Mouse (Mus musculus): ENCODE data around the gene Lrrc75b.

The Lrrc75b gene

GRCm38 (mm10) chr10:75559676-75560548 lies at the start of gene Lrrc75b:
Gene Lrrc75b, minus strand, starts transcription at chr10:75560330.
- peak; percentile 28 for DNase-seq (ENCODE audit: low spot score)

GRCm38 (mm10) chr10:75608975-75609374 lies 48.8 kb upstream of the Lrrc75b start:
- DNase-seq (ENCODE audit: low spot score): no peak

- DNase-seq (ENCODE audit: low spot score): no peak
Observed at GRCm38 (mm10) chr10:75607253-75607652, 47.1 kb upstream of the Lrrc75b start.

GRCm38 (mm10) chr10:75605162-75605846 lies 45.2 kb upstream of the Lrrc75b start:
- no peak for DNase-seq (ENCODE audit: low spot score)

- DNase-seq (ENCODE audit: low spot score): no peak
Observed at GRCm38 (mm10) chr10:75600189-75600730, 40.1 kb upstream of the Lrrc75b start.

- DNase-seq (ENCODE audit: low spot score): no peak
Observed at GRCm38 (mm10) chr10:75595981-75596380, 35.9 kb upstream of the Lrrc75b start.

- no peak for DNase-seq (ENCODE audit: low spot score)
Observed at GRCm38 (mm10) chr10:75592585-75592984, 32.5 kb upstream of the Lrrc75b start.

- DNase-seq (ENCODE audit: low spot score): peak; percentile 91
Observed at GRCm38 (mm10) chr10:75591211-75591894, 31.2 kb upstream of the Lrrc75b start.

GRCm38 (mm10) chr10:75589651-75590050 lies 29.5 kb upstream of the Lrrc75b start:
- DNase-seq (ENCODE audit: low spot score): no peak

- no peak for DNase-seq (ENCODE audit: low spot score)
Observed at GRCm38 (mm10) chr10:75589129-75589528, 29.0 kb upstream of the Lrrc75b start, which contains the start of gene Ggt5. Gene Ggt5, plus strand, starts transcription at chr10:75589340.

GRCm38 (mm10) chr10:75588336-75588735 lies 28.2 kb upstream of the Lrrc75b start:
- peak; percentile 51 for DNase-seq (ENCODE audit: low spot score)

GRCm38 (mm10) chr10:75587781-75588180 lies 27.7 kb upstream of the Lrrc75b start:
- DNase-seq (ENCODE audit: low spot score): no peak

GRCm38 (mm10) chr10:75586553-75586879 lies 26.4 kb upstream of the Lrrc75b start:
- DNase-seq (ENCODE audit: low spot score): no peak

- peak; percentile 87 for DNase-seq (ENCODE audit: low spot score)
Observed at GRCm38 (mm10) chr10:75585876-75586552, 25.9 kb upstream of the Lrrc75b start.

- no peak for DNase-seq (ENCODE audit: low spot score)
Observed at GRCm38 (mm10) chr10:75579129-75579528, 19.0 kb upstream of the Lrrc75b start.

GRCm38 (mm10) chr10:75573965-75574364 lies 13.8 kb upstream of the Lrrc75b start:
- DNase-seq (ENCODE audit: low spot score): no peak

- DNase-seq (ENCODE audit: low spot score): no peak
Observed at GRCm38 (mm10) chr10:75573181-75573580, 13.1 kb upstream of the Lrrc75b start.

- DNase-seq (ENCODE audit: low spot score): no peak
Observed at GRCm38 (mm10) chr10:75571937-75572336, 11.8 kb upstream of the Lrrc75b start.

- no peak for DNase-seq (ENCODE audit: low spot score)
Observed at GRCm38 (mm10) chr10:75570981-75571657, 11.0 kb upstream of the Lrrc75b start.

GRCm38 (mm10) chr10:75568851-75569250 lies 8.7 kb upstream of the Lrrc75b start:
- no peak for DNase-seq (ENCODE audit: low spot score)

GRCm38 (mm10) chr10:75568441-75568840 lies 8.3 kb upstream of the Lrrc75b start:
- DNase-seq (ENCODE audit: low spot score): no peak
